Mouse (Mus musculus) cerebellum, adult 2 months (tissue): ENCODE measurements around the gene Carmil1.

Experiments
- CTCF ChIP-seq: fragments of 200-500 bp; IDR thresholded peaks from 2 replicates; pipeline ENCODE4 v1.5.1; 2011; ENCODE audit warnings: low read depth, mild to moderate bottlenecking, control low read depth, low read length, moderate library complexity, borderline replicate concordance; ENCODE audit not compliant: insufficient read depth
- POLR2A ChIP-seq: fragments of 200-500 bp; IDR thresholded peaks from 2 replicates; pipeline ENCODE4 v1.6.1; 2011; ENCODE audit warnings: low read length, control low read depth, borderline replicate concordance; ENCODE audit not compliant: insufficient read depth

DNA sequence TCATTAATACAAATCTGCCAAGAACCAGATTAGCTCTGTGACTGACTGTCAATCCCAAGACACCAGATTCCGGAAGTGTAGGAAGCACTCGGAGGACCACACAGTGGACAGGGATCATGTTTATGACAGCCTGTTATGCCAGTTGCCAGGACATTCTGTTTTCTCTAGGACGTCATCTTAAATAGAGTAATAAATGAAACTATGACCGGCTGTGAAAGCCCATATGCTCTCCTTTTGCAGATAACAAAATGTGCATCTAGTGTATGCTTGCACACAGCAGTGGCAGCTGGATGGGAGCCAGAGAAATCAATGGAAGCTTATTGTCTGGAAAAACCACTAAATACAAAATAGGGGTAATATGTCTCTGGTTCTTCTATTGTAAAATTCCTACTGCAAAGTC is 43.9 kb downstream of the Carmil1 start:
- TF ChIP-seq CTCF (no peak), POLR2A (no peak)
